Mouse (Mus musculus) spleen, embryonic (tissue): ENCODE measurements at regions not wholly inside any gene's neighbourhood (a gene's known extent, or its start where the extent isn't known, plus 50 kb on each side); places are given as distances from the start of the nearest gene placed in this dataset.

Source experiments
- CTCF ChIA-PET: fragments of 350-600 bp; sonication (Branson Sonifier 250); formaldehyde crosslinking; loops from one replicate; lab custom pipeline; 2022; lab: Charles Lee

DNA sequence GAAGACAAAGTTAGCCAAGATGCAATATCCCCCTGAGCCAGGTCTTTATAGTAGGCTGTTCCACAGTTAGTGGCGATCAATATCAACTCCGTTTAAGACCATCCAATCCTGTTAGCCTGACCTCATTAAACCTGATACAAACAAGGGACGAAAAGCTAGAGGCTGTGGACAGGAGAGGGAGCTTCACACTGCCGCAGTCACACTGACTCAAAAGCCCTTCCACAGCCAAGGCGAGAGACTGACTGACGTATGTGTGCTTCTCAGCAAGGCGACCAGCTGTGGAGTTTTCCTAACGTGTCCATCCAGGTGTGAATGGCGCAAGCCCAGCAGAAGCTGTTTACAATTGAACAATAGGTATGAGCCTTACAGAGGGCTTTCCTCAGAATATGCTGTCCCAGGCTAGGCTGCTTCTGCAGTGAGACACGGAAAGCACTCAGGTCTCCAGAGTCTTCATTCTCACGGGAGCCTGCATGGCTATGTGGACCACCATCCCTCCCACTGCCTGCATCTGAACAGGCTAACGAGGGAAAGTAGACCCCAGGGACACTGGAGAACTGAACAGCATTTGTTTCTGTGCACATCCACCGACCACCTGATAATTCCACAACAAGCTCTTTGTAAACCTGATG lies 224.7 kb upstream of the Pgrmc2 start:
- CTCF ChIA-PET, result no interaction called here

DNA sequence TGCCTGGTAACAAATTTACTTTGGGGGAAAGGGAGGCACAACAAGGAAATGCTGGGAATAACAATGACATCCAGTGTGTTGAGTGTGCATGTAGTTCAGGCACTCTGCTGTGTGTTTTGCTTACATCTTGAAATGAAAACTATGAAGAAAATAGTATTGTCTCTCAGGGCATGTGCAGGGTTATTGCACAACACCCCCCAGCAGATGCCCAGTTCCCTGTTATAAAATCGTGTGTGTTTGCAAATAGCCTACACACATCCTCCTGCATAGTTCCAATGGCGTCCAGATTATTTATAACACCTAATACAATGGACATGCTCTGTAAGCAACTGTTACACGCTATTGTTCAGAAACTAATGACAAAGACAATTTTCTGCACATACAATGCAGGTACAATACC lies 220.0 kb upstream of the Pgrmc2 start:
- CTCF ChIA-PET, result no interaction called here

DNA sequence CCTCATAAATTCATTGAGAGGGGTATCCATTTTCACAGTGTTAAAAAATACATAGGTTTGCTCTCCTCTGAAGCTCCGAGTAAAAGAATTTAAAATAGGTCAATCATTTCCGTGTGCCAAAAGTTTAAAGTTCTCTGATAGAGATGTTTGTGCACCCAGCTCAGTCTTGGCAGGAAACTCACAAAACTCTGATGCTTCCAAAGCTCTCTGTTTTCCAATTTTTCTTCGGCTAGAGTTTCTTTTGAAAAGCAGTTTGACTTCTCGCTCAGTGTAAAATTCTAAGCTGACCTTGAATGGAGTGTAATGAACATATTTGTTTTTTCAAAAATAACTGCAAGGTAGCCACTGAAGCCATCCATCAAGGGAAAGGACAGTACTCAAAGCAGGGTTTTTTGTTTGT lies 215.9 kb upstream of the Pgrmc2 start:
- CTCF ChIA-PET, result no interaction called here

DNA sequence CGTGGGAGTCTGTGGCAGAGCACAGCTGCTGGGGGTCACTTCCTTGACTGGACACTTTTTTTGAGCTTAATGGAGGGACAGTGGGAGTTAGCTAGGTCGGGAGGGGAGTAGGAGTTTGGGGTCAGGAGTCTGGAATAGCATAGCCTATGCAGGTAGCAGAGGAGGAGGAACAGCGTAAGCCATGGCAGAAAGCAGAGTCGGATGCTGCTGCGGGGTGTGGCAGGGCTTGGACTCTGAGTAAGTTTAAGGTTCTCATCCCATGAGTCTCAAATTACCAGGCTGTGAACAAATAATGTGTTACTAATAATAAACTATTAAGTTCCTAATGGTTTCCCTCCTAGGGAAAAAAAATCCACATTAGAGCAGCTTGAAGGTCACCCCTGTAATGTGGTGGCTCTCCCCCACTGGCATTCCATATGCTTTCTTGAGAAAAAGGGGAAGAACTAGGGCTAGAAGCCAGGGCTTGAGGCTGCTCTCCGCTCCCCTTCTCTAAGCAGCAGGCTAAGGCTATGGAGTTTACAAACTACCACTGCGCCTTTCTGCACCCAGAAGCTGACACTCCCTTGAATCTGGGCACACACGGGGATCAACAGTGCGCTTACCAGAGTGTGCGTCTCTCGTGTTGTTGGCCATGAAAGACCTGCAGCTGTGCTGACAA lies 213.4 kb upstream of the Pgrmc2 start:
- CTCF ChIA-PET, result no interaction called here

DNA sequence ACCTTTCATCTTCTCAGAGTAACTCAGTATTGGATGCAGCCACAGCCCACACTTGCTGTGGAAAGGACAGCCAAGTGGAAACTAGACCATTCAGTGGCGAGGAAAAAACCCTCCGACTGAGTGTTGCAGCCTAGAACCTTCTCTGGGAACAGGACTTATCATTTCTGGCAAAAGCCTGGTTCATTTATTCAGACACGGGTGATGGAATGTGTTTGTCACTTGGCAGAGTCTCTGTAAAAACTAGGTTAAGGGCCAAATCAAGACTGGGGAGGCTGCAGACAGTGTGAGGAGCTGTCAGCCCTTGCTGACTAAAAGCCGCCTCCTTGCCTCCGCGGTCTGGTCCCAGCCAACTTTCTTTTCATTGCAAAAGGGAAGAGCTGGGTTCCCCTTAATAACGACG lies 212.3 kb upstream of the Pgrmc2 start:
- CTCF ChIA-PET, result no interaction called here

DNA sequence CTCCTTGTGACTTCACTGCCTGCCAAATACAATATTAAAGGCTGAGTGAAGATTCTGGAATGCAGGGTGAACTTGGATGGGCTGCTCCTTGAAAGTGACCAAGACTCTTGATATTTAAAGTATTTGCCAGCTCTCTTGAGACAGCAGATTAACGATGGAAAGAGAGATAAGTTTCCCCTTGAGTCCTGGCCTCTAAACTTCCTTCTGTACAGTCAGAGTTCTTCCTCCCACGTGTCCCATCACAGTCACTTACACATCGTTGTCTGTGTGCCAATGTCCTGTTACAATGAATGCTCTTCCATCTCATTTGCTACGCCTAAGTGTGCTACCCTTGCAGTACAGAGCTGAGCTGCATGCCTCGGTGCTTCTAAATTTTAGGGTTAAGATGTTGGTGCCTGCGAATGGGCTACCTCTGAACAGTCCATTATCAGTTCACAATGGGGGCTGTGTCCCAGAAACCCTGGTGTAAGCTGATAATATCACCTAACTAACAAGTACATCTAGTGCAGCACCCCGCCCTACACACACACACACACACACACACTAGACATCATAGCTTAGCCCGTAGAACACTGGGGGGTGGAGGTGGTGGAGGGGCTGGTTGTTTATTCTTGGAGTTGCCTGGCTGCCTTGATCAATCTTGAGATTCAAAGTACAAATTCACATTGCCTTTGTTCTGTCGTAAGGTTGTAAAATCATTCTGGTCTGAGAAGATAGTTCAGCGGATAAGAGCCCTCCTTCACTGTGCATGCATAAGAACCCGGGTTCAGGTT lies 207.9 kb upstream of the Pgrmc2 start:
- CTCF ChIA-PET, result no interaction called here

DNA sequence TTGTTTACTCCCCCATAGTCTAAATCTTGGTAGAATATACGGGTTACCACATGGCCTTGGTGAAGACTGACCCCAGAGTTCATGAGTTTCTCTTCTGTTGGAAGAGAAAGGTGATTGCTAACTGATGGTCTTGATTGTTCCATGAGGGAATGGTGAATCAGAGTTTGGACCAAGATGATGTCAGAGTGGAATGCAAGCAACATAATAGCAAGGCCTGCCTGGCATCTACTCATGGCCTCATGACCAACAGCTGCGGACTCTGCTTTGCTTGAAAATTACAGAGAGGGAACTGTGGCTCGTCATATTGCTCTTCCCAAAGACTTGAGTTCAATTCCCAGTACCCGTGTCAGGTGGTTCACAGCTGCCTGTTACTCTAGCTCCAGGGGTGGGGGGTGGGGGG lies 205.9 kb upstream of the Pgrmc2 start:
- CTCF ChIA-PET, result no interaction called here

DNA sequence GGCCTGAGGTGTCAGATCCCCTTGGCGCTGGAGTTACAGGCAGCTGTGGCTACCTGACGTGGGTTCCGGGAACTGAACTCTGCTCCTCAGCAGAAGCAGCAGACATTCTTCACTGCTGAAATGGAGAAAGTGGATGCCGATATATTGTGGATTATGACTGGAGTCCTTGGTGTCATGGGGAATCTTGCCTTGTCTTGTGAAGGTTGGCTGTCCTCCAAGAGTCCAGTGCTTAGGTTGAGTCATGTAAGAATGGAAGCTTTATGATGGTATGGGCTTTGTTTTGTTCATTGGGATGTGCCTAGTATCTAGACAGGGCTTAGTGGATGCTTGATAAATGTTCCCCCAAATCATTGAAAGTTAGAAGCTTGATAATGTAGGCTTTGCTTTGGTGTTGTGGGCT lies 205.2 kb upstream of the Pgrmc2 start:
- CTCF ChIA-PET, result no interaction called here

DNA sequence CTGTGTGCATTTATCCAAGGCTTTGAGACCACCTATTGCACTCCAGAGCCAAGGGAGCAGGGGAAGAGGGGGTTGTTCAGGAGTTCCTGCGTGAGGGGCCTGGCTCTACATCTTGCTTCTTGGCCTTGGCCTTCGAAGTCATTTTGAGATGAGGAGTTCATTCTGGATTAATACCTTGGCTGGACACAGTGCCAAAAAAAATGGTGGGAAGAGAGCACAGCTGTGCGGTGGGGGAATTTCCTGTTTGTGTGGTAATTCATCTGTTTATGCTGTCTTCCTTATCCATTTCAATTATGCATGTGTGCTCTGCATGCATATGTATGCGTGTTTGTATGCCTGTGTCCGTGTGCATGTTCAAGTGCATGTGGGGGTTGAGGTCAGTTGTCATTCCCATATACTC lies 202.5 kb upstream of the Pgrmc2 start:
- CTCF ChIA-PET, result no interaction called here

DNA sequence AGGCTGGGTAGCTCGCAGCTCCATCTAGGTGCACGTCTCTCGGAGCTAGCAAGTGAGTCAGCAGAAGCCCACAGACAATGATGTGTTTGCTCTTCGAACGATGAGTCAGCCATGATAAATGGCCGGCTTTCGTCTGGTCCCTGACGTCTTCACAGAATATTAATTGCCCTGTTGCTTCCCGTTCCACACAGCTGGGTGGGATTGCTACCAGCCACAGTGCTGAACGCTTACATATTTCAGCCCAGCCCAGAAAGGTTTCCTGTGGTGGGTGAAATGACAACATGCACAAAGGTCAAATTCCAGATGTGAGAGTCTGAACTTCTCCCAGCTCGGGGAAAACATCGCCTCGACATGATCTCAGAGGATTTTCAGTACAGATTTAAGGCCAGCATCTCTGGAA lies 202.1 kb upstream of the Pgrmc2 start:
- CTCF ChIA-PET, result no interaction called here

DNA sequence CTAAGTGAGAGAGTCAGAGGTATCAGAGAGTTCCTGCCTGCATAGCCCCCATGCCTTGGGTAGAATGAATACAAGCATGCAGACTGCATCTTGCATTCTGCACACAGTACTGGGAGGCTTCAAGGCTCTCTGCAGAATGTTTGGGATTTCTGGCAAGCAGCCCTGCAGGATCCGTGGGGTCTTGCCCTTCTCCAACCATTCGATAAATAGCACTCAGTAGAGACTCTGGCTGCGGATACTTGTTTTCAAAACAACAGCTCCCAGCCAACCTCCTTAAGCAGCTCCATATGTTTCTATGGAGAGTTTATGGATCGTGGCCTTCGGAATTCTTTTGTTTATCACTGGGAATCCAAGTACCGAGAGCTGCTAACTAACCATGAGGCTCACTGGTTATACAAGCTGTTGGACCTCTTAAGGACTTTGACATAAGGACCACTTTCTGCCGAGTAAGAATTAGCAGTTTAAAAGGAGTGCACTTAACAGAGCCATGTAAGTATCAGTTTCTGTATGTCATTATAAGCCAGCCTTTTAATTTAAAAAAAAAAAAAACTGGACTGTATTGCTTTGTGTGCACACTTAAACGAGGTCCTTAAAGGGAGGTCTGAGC lies 199.7 kb upstream of the Pgrmc2 start:
- CTCF ChIA-PET, result no interaction called here

DNA sequence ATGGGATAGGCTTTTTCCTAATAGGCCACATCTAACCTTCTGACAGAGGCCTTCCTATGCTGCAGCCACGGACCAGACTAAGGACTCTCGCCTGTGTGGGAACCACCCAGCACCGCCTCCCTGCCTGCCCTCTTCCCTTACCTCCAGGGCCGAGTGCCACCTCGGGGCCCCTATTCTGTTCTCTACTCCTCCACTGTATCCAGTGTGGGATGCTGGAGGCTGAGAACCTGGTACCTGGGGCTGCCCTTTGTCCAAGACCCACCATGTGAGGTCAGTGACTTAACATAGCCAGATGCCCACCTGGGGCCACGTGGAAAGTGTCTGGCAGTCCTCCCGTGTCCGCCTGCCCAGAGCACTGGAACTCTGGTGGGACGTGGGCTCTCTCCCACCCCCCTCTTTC lies 193.2 kb upstream of the Pgrmc2 start:
- CTCF ChIA-PET, result no interaction called here

DNA sequence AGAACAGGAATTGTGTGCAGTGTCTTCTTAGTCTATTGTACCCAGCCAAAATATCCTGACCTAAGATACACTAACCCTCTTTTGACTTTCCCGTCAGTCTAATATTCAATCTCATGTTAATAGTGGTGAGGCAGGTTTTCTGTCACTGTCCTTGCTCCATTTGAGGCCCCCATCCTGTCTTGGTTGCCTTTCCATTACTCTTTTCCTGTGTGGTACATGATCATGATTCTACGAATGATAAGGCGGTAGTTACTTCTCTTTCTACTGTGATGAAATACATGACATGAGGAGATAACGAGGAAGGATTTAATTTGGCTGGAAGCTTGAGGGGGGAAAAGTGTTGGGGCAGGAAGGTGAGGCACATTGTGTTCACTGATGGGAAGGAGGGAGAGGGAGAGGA lies 185.7 kb upstream of the Pgrmc2 start:
- CTCF ChIA-PET, result no interaction called here

DNA sequence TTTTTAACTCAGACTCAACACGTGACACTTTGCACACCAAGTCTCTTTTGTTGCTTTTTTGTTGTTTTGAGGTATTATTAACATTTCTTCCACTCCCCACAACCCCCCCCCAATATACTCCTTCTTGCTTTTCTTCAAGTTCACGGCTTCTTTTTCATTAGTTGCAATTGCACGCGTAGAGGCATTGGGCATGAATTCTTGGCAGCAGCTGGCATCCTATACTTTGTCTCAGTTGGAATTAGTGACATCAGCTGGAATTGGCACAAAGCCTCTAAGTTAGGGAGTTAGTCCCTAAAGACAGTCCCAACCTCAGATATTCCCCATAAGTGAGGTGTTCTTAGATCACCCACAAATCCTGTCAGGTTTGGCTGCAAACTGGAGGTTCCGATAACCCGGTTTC lies 183.4 kb upstream of the Pgrmc2 start:
- CTCF ChIA-PET, result no interaction called here

DNA sequence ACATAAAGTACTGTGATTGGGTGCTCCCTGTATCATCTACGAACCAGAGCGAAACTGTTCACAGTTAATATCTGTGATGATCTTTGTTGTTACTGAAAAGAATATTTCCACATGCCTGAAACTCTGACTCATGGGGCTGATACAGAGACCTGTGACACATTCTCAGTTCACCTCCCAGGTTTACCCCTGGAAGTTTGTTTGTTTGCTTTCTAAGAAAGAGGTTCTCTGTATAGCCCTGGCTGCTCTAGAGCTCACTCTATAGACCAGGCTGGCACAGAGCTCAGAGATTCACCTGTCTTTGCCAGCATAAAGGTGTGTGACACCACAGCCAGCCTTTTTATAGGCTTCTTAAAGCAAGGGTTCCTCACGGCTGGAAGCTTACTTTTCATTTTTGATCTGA lies 182.6 kb upstream of the Pgrmc2 start:
- CTCF ChIA-PET, result no interaction called here

DNA sequence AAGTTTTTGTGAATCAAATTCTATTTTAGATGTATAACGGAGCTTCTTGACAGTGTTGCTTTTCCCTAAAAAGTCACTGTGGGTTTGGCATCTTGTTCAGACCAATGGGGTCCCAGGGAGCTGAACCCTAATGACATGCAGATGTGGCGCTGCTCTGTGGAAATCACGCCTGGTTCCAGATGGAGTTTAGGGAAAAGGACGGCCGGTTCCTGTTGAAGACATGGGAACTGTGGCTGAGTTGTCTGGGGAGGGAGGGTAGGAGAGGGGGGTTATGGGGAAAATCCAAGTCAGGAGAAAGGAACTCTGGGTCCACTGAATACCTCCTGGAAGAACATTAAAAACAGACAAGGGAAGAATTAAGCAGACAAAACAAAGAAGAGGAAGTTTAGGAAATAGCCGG lies 175.4 kb upstream of the Pgrmc2 start:
- CTCF ChIA-PET, result interaction anchor here (0.5 kb wide), 1 partner anchor 44 kb away, joined by 9 read pairs; no protein-coding TSS in a partner anchor

DNA sequence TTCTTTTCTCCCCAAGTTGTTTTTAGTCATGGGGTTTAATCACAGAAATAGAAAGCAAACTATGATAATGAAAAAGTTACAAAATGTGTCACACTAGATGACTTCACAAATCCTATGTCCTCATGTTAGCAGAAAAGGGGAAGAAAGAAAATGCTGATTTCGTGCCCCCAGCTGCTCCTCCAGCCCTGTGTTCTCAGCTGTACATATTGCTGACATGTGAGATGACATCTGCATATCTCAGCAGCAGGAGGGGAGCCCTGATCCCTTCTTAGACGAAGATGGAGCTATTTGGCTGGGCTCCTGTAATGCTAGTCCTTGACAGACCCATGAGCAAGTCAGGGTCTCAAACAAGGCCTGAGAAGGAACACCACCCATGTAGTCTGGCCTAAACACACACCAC lies 162.1 kb upstream of the Pgrmc2 start:
- CTCF ChIA-PET, result no interaction called here

DNA sequence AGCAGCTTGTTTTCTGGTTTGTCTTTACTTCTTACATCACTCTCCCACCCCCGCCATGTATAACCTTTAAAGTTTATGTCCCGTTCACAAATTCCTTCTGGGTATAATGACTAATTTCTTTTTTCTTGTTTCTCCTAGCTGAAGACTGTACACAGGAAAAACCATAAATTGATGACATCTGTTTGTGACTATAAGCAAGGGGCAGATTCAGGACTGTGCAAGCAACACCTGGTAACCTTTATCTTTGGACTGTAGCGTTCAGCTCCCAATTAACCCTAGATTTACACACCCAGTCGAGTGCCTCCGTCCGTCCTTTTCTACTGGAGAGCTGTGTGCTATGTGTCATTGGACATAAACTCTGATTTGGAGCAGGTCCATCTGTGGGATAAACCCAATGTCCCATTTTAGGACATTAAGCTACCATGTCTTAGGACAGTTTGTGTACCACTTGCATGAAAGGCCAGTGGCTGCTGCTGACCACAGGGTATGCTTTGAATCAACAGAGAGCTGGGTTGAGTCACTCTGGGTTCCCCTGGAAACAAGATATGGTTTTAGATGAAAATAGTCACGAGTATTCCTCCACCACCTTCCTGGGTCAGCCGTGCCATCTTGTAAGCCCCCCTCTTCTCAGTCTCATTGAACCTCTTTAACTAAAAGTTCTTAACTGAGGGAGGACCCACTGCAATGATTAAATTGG lies 159.2 kb upstream of the Pgrmc2 start:
- CTCF ChIA-PET, result no interaction called here

DNA sequence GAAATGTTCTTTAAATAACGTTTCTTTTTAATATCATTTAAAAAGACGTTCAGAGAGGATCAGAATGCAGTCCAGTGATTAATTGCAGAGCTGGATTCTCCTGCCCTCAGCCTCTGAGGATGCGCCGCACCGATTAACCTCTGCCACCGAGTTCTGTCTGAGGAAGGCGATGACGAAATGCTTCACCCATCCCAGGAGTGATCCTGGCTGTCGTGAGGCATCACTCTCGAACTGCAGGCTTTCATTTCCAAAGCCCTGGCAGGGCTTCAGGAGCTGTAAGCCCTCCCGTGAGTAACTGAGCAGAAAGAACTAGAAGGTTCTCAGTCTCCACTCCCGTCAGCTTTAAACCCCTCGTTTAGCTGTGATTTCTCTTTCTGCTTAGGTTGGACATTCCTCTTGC lies 157.0 kb upstream of the Pgrmc2 start:
- CTCF ChIA-PET, result no interaction called here

DNA sequence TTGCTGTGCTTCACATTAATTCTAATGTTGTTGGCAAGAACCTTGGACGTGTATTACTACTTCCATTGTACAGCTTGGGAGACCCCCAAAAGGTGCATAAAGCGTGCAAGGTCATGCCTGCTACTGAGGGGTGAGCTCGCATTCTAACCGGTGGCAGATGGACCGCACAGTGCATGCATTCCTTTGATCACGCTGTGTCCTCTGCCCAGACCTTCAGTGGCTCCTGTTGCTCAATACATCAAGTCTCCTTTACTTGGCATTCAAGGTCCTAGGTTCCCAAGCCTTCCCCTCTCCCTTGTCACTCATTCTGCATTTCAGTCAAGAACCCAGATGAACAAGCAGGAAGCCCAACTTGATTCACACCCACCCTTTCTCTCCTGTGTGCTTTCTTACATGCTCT lies 156.4 kb upstream of the Pgrmc2 start:
- CTCF ChIA-PET, result no interaction called here

DNA sequence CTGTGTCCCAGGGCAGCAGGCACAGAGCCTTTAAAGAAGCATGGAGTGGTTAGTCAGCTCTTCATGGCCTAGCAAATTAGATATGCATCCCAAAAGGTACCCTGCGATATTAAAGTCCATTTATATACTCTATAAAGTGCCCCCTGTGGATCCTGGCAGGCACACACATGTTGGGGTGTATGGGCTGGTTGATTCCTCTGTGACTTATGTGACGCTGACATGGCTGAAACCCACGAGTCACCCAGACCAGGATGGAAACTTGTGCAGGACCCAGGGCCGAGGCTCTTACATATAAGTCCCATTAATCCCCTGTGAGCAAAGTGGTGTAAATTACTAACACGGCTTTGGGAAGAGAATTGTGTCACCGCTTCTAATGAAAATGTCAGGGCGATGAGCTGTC lies 155.2 kb upstream of the Pgrmc2 start:
- CTCF ChIA-PET, result no interaction called here

DNA sequence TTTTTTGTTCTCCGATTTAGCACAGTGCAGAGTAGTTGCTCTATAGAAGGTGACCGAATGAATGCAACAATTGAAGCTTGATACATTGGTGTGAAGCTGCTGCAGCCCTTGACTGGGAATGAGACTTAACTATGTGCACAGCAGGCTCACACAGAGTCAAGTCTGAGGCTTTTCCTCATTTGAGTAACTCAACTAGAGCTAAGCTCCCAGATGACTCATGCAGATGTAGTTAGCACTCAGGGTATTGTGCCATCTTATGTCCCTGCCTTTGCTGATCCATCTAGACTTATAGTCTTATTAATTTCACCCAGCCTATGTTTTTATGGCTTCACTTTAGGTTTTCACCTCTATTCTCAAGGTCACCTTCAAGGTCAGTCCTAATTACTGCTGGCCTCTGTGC lies 152.8 kb upstream of the Pgrmc2 start:
- CTCF ChIA-PET, result interaction anchor here (0.6 kb wide), 1 partner anchor 81 kb away, joined by 3 read pairs; no protein-coding TSS in a partner anchor
